Mouse (Mus musculus) liver, postnatal 0 days (tissue): Measurements from ENCODE around the gene 4922502D21Rik.

Source experiments
- CTCF ChIP-seq: sonication (generic); IDR thresholded peaks from 2 replicates; pipeline ENCODE4 v1.5.1; 2016; ENCODE audit warnings: antibody characterized with exemption, low read depth
- EP300 ChIP-seq: IDR thresholded peaks from 2 replicates; pipeline ENCODE4 v1.6.1; 2016; ENCODE audit warnings: antibody characterized with exemption, low read depth, mild to moderate bottlenecking

GRCm38 (mm10) chr6:129326568-129327150, 4.9 kb downstream of the 4922502D21Rik start:
- no peak for TF ChIP-seq CTCF
- TF ChIP-seq EP300, result no peak
